Mouse (Mus musculus): Measurements from ENCODE around the gene Asic2.

DNA sequence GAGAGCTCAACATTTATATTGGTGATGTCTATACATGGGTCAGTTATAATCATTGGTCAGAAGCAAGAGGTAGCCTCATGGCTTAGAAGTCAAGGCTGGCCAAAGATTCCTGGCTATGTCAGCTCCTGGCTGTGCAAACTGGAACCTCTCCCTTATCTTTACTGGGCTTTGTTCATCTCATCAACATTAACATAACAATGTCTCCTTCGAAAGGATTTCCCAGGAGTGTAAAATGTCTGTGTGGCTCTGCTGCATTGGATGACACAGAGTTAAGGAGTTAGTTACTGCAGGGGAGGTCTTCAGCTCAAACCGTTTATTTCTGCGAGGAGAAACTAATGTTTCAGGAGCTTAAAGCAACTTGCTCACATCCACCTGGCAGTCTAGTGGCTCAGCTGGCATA lies 926.6 kb downstream of the Asic2 start:
- TF ChIP-seq GATA1 (IDR thresholded peaks at IDR 0.05; ENCODE audit: low read length) (no peak), TAL1 (IDR thresholded peaks at IDR 0.05; ENCODE audit: low read length) (no peak)
